In genomic region chr5:63872176-63872932, GRCm38 (mm10) we compare ENCODE assay signal across 10 mouse cellular contexts.
DNase-seq lines count a peak whose midpoint lies in the region; ATAC-seq and TF ChIP-seq lines count a peak whose summit lies in the region.
"Had no signal": no experiment of that assay in that cellular context is flagged by ENCODE, and none has a peak within 500 bp of the region (broad histone marks: within the 10 kb centered on the region; RNA-seq: fewer than 3 reads in every experiment).

No protein-coding gene starts in this region.

- no peak for TF ChIP-seq CTCF in midbrain, postnatal 0 days (IDR thresholded peaks at IDR 0.05)

- no peaks in the 10 kb centered on the region for H3K36me3 ChIP-seq in hindbrain, embryonic 14.5 days (replicated peaks; ENCODE audit: control insufficient read depth, insufficient read depth)
- no peaks in the 10 kb centered on the region for H3K36me3 ChIP-seq in midbrain, postnatal 0 days (ENCODE audit: insufficient read depth, low read length)
- H3K36me3 ChIP-seq: limb, embryonic 13.5 days had no signal

- ATAC-seq in cerebellum, adult (ENCODE audit: insufficient number of reproducible peaks, low FRiP score, low TSS enrichment): 0 out of 2 replicates have a peak, but pooled peaks have one; percentile 52
- peak; percentile 73; the same call in 1 of the 2 replicates for ATAC-seq in hindbrain, embryonic 14.5 days (ENCODE audit: low FRiP score)
- ATAC-seq in midbrain, postnatal 0 days (ENCODE audit: low FRiP score): peak; percentile 81

- peak overlapping the region; percentile 22 for H3K4me2 ChIP-seq in hindbrain, embryonic 14.5 days (replicated peaks)
- H3K4me2 ChIP-seq in midbrain, postnatal 0 days (ENCODE audit: low read depth, low read length, poor library complexity, severe bottlenecking): no peak overlapping the region
- H3K4me2 ChIP-seq: limb, embryonic 13.5 days had no signal

- H3K9me3 ChIP-seq in hindbrain, embryonic 14.5 days (ENCODE audit: control insufficient read depth, low read length): no peaks in the 10 kb centered on the region
- H3K9me3 ChIP-seq in midbrain, postnatal 0 days (ENCODE audit: low read length): no peaks in the 10 kb centered on the region
- H3K9me3 ChIP-seq: limb, embryonic 13.5 days had no signal

- H3K4me1 ChIP-seq in hindbrain, embryonic 14.5 days (replicated peaks; ENCODE audit: control insufficient read depth, insufficient read depth, low read length): peaks cover 10% of the 10 kb centered on the region; the same call in 1 of the 2 replicates
- no peaks in the 10 kb centered on the region for H3K4me1 ChIP-seq in midbrain, postnatal 0 days (ENCODE audit: insufficient read depth, low read length)

- no peak overlapping the region for H3K9ac ChIP-seq in hindbrain, embryonic 14.5 days
- no peak overlapping the region for H3K9ac ChIP-seq in midbrain, postnatal 0 days (replicated peaks; ENCODE audit: low read length, poor library complexity, severe bottlenecking)
- H3K9ac ChIP-seq: limb, embryonic 13.5 days had no signal

- no peaks in the 10 kb centered on the region for H3K27me3 ChIP-seq in hindbrain, embryonic 14.5 days (ENCODE audit: control insufficient read depth, insufficient read depth, low read length)
- no peaks in the 10 kb centered on the region for H3K27me3 ChIP-seq in midbrain, postnatal 0 days (ENCODE audit: insufficient read depth, low read length)
- H3K27me3 ChIP-seq: limb, embryonic 13.5 days had no signal

- no peak for DNase-seq in cerebellum, adult 11 months
- DNase-seq in embryo, embryonic 10.5 days (ENCODE audit: low spot score): peak; percentile 57
- DNase-seq in hindbrain, embryonic 14.5 days (ENCODE audit: low spot score): peak; percentile 38
- peak; percentile 70 for DNase-seq in midbrain, postnatal 0 days (ENCODE audit: low spot score)
- DNase-seq in spleen, adult 18-20 months: no peak
- DNase-seq in urinary bladder, postnatal 25 days (ENCODE audit: low spot score): no peak
- DNase-seq in spleen, adult 12 weeks (ENCODE audit: low spot score): no peak
- DNase-seq: adrenal gland, adult 8-10 months had no signal

- no peak overlapping the region for H3K4me3 ChIP-seq in hindbrain, embryonic 14.5 days (replicated peaks; ENCODE audit: low read length)
- no peak overlapping the region for H3K4me3 ChIP-seq in midbrain, postnatal 0 days (ENCODE audit: low read depth, low read length)
- H3K4me3 ChIP-seq: limb, embryonic 13.5 days had no signal

- H3K27ac ChIP-seq in hindbrain, embryonic 14.5 days: 0 out of 2 replicates have a peak overlapping the region, but pooled peaks have one; percentile 29
- no peak overlapping the region for H3K27ac ChIP-seq in midbrain, postnatal 0 days (ENCODE audit: low read depth, low read length)
- H3K27ac ChIP-seq: limb, embryonic 13.5 days had no signal

- 27% methylated on average over 17 of the region's 17 CpGs for WGBS in hindbrain, embryonic 14.5 days
- 26% methylated on average over 17 of the region's 17 CpGs for WGBS in midbrain, postnatal 0 days

Comparison
In these comparisons a context has a peak if more than half of its experiments do, and no peak if none do; other contexts are left out.
1. DNase-seq: peak in embryo, embryonic 10.5 days (single experiment), hindbrain, embryonic 14.5 days (single experiment) and midbrain, postnatal 0 days (single experiment); none in cerebellum, adult 11 months (single experiment), spleen, adult 18-20 months (0 of 2), urinary bladder, postnatal 25 days (single experiment) and spleen, adult 12 weeks (single experiment).
2. Peak in every context shown above with its lines, with median percentiles within 50 percentile points of each other: ATAC-seq.